Mouse (Mus musculus) liver, embryonic 14.5 days (tissue): Measurements from ENCODE around the gene Unc93b1.

Experiments used
- CTCF ChIP-seq: IDR thresholded peaks from 2 replicates; pipeline ENCODE4 v1.5.1; 2016; ENCODE audit warnings: antibody characterized with exemption, low read depth, control low read depth
- EP300 ChIP-seq: IDR thresholded peaks from 2 replicates; pipeline ENCODE4 v1.6.1; 2016; ENCODE audit warnings: antibody characterized with exemption, low read depth

GRCm38 (mm10) chr19:3959030-3959429 lies 24.0 kb downstream of the Unc93b1 start:
- TF ChIP-seq CTCF (no peak), EP300 (no peak)
